Mouse (Mus musculus) right cerebral cortex, postnatal 14 days (tissue): ENCODE measurements around the gene Gm14851.
"Not testable (repeated sequence)": the region's sequence is repeated elsewhere in the genome, so short reads cannot be mapped to it uniquely, and the experiment has no call there.

Source experiments
- DNase-seq: peaks from one replicate; pipeline ENCODE4 v3.0.0; 2022

Gm14851 gene

DNA sequence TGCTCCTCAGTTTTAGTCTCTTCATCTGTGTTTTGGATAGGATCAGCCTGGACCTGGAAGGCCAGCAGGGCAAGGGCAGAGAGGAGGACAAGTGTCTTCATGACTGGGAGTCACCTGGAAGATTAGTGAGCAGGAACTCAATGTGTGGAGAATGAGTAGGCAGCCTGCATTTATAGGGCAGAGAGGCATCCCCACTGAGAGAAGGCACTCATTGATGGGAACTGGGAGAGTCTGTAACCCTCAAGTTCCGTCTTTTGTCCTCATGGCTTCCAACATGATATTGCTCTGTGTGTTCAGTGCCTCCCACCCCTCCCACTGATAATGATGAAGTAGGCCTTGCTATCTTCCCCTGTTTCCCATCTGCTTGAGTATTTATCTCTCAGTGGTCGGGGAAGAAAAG lies at the start of gene Gm14851:
Gm14851 (minus strand) TSS at position 101 of the 400 bp plus-strand sequence.
- not testable (repeated sequence) for DNase-seq

DNA sequence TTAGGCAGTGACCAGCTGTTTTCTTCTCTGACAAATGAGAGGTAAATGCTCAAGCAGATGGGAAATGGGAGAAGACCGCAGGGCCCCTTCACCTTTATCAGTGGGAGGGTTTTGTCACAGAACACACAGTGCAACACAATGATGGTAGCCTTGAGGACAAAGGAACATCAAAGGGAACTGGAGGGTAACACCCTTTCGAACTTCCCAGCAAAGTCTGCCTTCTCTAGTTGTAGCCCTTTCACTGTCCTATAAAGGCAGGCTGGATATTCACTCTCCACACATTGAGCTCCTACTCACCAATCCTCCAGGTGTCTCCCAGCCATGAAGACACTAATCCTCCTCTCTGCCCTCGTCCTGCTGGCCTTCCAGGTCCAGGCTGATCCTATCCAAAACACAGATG lies 38.5 kb upstream of the Gm14851 start, which contains the start of gene Defa30:
Defa30 (plus strand) TSS at position 301 of the 400 bp plus-strand sequence.
- not testable (repeated sequence) for DNase-seq

DNA sequence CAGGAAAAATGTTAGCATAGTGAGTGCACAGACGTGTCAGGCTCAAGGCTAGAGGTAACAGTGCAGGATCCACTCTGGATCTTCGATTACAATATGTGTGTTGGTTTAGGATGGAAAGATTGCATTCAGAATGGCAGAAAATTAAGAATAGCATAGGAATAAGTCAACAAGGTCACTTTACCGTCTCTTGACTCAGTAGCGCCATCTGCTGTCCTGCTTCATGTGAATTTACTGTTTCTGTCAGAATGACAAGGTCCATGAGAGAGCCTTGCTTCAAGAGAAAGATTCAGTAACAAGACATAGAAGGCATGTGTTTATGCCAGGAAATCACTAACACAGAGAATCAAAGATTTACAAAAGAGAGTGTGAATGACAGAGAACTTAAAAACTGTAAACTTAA lies 2.7 kb downstream of the Gm14851 start:
- DNase-seq: no peak

DNA sequence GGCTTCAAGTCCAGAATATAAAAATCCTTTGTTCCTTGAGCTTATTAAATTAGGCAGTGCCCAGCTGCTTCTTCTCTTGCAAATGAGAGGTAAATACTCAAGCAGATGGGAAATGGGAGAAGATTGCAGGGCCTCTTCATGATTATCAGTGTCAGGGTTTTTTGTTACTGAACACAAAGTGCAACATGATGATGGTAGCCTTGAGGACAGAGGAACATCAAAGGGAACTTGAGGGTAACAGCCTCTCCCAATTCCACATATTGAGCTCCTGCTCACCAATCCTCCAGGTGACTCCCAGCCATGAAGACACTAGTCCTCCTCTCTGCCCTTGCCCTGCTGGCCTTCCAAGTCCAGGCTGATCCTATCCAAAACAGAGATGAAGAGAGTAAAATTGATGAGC lies 11.7 kb downstream of the Gm14851 start, which contains the start of gene Defa25:
Defa25 (plus strand) TSS at position 301 of the 400 bp plus-strand sequence.
- DNase-seq: not testable (repeated sequence)

DNA sequence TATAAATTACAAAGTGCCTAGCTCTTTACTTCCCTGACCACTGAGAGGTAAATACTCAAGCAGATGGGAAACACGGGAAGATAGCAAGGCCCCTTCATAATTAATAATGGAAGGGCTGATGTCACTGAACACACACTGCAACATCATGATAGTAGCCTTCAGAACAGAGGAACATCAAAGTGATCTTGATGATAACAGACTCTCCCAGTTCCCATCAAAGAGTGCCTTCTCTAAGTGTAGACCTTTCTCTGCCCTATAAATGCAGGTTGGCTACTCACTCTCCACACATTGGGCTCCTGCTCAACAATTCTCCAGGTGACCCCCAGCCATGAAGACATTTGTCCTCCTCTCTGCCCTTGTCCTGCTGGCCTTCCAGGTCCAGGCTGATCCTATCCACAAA lies 31.1 kb downstream of the Gm14851 start, which contains the start of gene Defa35:
Defa35 (plus strand) TSS at position 301 of the 400 bp plus-strand sequence.
- DNase-seq: not testable (repeated sequence)

DNA sequence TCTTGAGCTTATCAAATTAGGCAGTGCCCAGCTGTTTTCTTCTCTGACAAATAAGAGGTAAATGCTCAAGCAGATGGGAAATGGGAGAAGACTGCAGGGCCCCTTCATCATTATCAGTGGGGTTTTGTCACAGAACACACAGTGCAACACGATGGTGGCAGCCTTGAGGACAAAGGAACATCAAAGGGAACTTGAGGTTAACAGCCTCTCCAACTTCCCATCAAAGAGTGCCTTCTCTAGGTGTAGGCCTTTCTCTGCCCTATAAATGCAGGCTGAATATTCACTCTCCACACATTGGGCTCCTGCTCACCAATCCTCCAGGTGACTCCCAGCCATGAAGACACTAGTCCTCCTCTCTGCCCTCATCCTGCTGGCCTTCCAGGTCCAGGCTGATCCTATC lies 41.1 kb downstream of the Gm14851 start, which contains the start of gene Defa23:
Defa23 (plus strand) TSS at position 301 of the 400 bp plus-strand sequence.
- not testable (repeated sequence) for DNase-seq
